In genomic region chr8:3803091-3803490, GRCm38 (mm10) we compare ENCODE assay signal across 9 mouse cellular contexts. TPM values are rescaled to one million over a fixed set of nuclear protein-coding genes. Genes with fewer than 3 reads are reported as not detected.
DNase-seq lines count a peak whose midpoint lies in the region; ATAC-seq lines count a peak whose summit lies in the region.
"Had no signal": no experiment of that assay in that cellular context is flagged by ENCODE, and none has a peak within 500 bp of the region (broad histone marks: within the 10 kb centered on the region; RNA-seq: fewer than 3 reads in every experiment).

No protein-coding gene starts in this region.

- H3K9me3 ChIP-seq in hindbrain, embryonic 11.5 days (ENCODE audit: control insufficient read depth, low read length): no peaks in the 10 kb centered on the region

- H3K4me2 ChIP-seq in hindbrain, embryonic 11.5 days (replicated peaks; ENCODE audit: low read depth, low read length): no peak overlapping the region
- H3K4me2 ChIP-seq: embryonic facial prominence, embryonic 12.5 days had no signal

- H3K4me1 ChIP-seq in hindbrain, embryonic 11.5 days (replicated peaks; ENCODE audit: control insufficient read depth, insufficient read depth, low read length): no peaks in the 10 kb centered on the region
- H3K4me1 ChIP-seq: embryonic facial prominence, embryonic 12.5 days had no signal

- H3K36me3 ChIP-seq in hindbrain, embryonic 11.5 days (ENCODE audit: control insufficient read depth, insufficient read depth, low read length): no peaks in the 10 kb centered on the region
- H3K36me3 ChIP-seq: embryonic facial prominence, embryonic 12.5 days had no signal

- DNase-seq in 416B (ENCODE audit: low read depth) (peak; percentile 79), ES-CJ7 (ENCODE audit: low read depth, low spot score) (peak; percentile 78)
- peak; percentile 66 for DNase-seq in c-Kit-positive CD71-positive TER-119-positive erythroid progenitor cells, embryonic 14.5 days (ENCODE audit: low spot score)
- peak; percentile 31 for DNase-seq in heart, postnatal 4 days
- peak; percentile 30 for DNase-seq in lung, postnatal 10 days
- no peak for DNase-seq in hindbrain, embryonic 11.5 days (ENCODE audit: low spot score)
- DNase-seq in embryo, embryonic 10 days (ENCODE audit: low spot score): no peak

- H3K27ac ChIP-seq in hindbrain, embryonic 11.5 days (ENCODE audit: low read depth, low read length): no peak overlapping the region
- H3K27ac ChIP-seq: embryonic facial prominence, embryonic 12.5 days had no signal

- H3K9ac ChIP-seq in hindbrain, embryonic 11.5 days (ENCODE audit: low read depth, low read length): no peak overlapping the region
- H3K9ac ChIP-seq: embryonic facial prominence, embryonic 12.5 days had no signal

- H3K27me3 ChIP-seq in hindbrain, embryonic 11.5 days (ENCODE audit: control insufficient read depth, insufficient read depth, low read length): no peaks in the 10 kb centered on the region
- H3K27me3 ChIP-seq: embryonic facial prominence, embryonic 12.5 days had no signal

- WGBS in hindbrain, embryonic 11.5 days: 88% methylated on average over 14 of the region's 14 CpGs

- no peak for ATAC-seq in hindbrain, embryonic 11.5 days (ENCODE audit: low FRiP score)

- H3K4me3 ChIP-seq in hindbrain, embryonic 11.5 days (ENCODE audit: low read depth, low read length): no peak overlapping the region
- H3K4me3 ChIP-seq: embryonic facial prominence, embryonic 12.5 days had no signal

RNA-seq across cellular contexts. Expression of gene Cd209e, which starts 51.0 kb away (rescaled TPM):
- total RNA-seq in heart, postnatal 4 days (2021): not detected
- not detected in 2 replicates for polyA plus RNA-seq in hindbrain, embryonic 11.5 days (2014; fragmentation: Nextera tagmentation; extraction: Ambion mirVana)
- polyA plus RNA-seq: embryonic facial prominence, embryonic 12.5 days; large intestine, adult 2 months had no signal

RNA-seq across cellular contexts. Expression of gene Cd209a, which starts 54.3 kb away (rescaled TPM):
- total RNA-seq in heart, postnatal 4 days (2021): not detected
- not detected in 2 replicates for polyA plus RNA-seq in hindbrain, embryonic 11.5 days (2014; fragmentation: Nextera tagmentation; extraction: Ambion mirVana)
- polyA plus RNA-seq: embryonic facial prominence, embryonic 12.5 days had no signal

Comparison
In these comparisons a context has a peak if more than half of its experiments do, and no peak if none do; other contexts are left out.
1. DNase-seq: peak in 416B (single experiment), ES-CJ7 (single experiment), c-Kit-positive CD71-positive TER-119-positive erythroid progenitor cells, embryonic 14.5 days (single experiment), heart, postnatal 4 days (single experiment) and lung, postnatal 10 days (single experiment); none in hindbrain, embryonic 11.5 days (single experiment) and embryo, embryonic 10 days (single experiment).